Mouse (Mus musculus) hematopoietic multipotent progenitor cell, adult 10-12 weeks (in vitro differentiated cells): Measurements from ENCODE around the gene Grhpr. TPM values are rescaled to one million over a fixed set of nuclear protein-coding genes. Genes with fewer than 3 reads are reported as not detected.

Experiments used
- polyA plus RNA-seq: library from polyadenylated mRNA; stranded (reverse); fragments of >175 nt; gene quantifications from 2 replicates; pipeline ENCODE4 v1.2.3, GENCODE M21; 2012; ENCODE audit warnings: low replicate concordance

Grhpr gene
- polyA plus RNA-seq = 10.5 and 24.8 TPM in 2 replicates

DNA sequence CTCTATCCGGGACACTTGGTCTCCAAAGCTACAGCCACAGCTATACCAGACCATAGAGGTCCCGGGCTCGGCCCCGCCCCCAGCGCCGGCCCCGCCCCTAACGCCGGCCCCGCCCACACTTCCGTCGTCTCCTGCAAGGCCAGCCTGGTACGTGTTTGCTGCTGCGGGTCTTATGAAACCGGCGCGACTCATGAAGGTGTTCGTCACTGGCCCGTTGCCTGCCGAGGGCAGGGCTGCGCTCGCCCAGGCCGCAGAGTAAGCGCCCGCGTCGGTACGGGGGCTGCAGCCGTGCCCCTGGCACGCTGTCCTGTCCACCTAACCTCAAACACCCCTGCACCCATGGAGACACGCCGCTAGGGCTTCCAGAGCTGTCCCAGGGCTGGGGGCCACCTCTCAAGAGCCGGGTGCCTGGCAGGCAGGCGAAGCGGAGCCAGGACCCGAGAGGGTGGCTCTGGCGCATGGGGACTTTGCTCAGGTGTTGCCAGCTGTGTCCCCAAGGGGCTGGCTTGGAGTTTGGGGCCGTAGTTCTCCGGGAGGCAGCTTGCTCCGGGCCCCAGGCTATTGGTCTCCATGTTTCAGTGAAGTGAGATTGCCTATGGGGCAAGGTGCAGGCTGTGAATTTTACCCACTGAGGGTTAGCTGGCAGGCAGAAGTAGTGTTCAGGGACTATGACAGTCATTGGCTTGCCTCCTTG, at the start of gene Grhpr:
TSS of gene Grhpr (plus strand) at position 116 of the 694 bp plus-strand sequence.

DNA sequence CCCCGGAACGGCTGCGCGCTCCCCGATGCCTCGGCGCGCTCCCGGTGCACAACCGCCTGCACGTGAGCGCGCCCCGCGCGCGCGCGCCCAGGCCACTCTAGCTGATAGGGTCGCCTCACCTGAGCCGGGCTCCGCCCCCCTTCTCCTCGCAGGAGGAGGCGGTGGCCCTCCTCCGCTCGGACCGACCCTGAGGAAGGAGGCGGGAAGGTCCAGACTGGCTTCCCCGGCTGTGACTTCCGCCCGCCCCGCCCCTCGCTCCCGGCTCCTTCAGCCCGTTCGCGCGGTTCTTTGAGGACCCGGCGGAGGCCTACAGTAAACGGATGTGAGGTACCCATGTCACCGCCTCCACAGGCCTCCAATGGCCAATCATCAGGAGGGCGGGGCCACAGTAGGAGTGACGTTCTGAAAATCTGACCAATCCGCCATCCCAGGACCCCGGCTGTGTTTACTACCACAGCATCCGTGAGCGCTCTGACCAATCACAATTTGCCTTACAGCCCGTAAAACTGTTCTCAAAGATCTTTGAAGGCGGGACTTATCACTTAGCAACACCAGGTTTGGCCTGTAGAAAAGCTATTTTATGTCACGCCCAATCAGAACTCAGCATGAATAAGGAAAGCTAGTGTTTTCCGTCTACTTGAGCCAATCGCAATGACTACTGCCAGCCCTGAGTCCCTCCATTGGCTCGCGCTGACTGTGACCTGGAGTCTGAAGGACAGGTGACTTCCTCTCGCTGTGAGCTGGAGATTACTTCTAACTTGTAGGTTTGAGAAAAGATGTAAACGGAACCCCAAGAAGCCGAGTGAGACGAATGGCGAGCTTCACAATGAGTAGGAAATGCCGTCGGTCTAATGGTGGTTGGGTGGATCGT, 31.1 kb downstream of the Grhpr start, which contains the start of gene Zbtb5:
TSS of gene Zbtb5 (minus strand) at position 308 of the 871 bp plus-strand sequence.

DNA sequence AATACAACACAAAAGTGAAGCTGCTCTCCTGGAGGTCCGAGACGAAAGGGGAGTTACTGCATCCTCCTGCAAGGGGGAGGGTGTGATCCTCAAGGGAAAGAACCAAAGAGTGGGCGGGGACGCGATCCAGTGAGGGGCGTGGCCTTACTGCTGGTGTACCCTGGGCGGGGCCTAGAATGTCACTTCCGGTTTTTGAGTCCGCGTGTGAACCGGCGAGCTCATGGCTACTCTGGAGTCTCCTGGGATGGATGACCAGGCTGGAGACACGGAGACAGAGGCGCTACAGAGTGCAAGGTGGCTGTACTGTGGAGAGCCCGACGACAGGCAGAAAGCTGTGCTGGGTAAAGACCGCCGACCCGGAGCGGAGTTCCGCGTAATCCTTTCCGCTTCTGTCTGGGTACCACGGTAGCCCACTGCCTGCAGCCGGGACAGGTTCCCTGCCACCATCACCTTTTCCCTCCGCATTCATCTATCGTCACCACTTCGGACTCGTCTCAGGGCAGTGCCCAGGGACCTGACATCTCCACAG, 37.3 kb downstream of the Grhpr start, which contains the start of gene Polr1e:
TSS of gene Polr1e (plus strand) at position 132 of the 529 bp plus-strand sequence.

Other genes starting within 250 kb of the Grhpr start
- gene Zcchc7, start 225.5 kb upstream of the Grhpr start, polyA plus RNA-seq = 23.3 and 89.5 TPM in 2 replicates
- 3.3 and 5.2 TPM in 2 replicates for gene Zbtb5, start 31.0 kb downstream of the Grhpr start, polyA plus RNA-seq
- gene Polr1e, start 37.2 kb downstream of the Grhpr start, polyA plus RNA-seq = 2.8 and 7.0 TPM in 2 replicates
- gene Fbxo10, start 103.2 kb downstream of the Grhpr start, polyA plus RNA-seq = 3.4 and 4.1 TPM in 2 replicates
- gene Tomm5, start 126.7 kb downstream of the Grhpr start, polyA plus RNA-seq = 31.6 and 54.4 TPM in 2 replicates
- 0.05 and 0.20 TPM in 2 replicates for gene Frmpd1, start 203.5 kb downstream of the Grhpr start, polyA plus RNA-seq